Mouse (Mus musculus): ENCODE results near the gene Unc93a.
"Not testable (repeated sequence)": the region's sequence is repeated elsewhere in the genome, so short reads cannot be mapped to it uniquely, and the experiment has no call there.

DNA sequence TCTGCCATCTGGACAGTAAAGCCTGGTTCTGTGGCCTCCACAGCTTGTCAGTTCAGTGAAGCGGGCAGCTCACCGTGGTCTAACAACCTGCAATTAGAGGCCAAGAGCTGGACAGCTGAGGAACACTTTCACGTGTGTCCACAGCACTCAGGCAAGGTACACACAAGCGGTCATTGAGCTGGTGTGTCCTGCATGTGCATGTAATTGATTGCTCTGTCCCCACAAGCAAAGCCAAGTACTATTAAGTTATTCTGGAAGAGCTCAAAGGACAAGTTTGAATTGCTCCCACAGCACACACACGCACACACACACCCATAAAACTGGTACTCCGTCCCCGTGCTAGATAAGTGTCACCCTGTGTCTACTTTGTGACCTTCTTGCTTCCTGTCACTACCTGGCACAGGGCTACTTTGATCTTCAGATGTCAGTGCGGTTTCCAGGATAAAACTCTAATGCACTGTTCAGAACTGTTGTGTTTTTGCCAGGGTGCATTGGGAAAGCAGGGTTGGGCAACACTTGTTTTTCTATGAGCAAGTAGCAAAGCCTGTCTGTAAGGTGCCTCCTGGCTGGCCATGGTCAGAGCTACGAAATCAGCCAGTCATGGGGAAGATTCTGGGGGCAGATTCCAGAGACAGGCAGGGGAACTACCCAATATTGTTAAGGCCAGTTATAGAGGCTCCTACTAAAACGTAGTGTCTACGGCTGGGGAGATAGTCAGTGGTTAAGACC lies 1.7 kb downstream of the Unc93a start:
- not testable (repeated sequence) for TF ChIP-seq POLR2A (IDR thresholded peaks at IDR 0.05; ENCODE audit: insufficient read length, low read depth); E2F4 (IDR thresholded peaks at IDR 0.05; ENCODE audit: insufficient read depth); MYOD1 (IDR thresholded peaks at IDR 0.05; ENCODE audit: control insufficient read depth in 1 of 3, insufficient read length in 2 of 3, low read depth in 2 of 3); MAX (IDR thresholded peaks at IDR 0.05; ENCODE audit: low read depth); USF1 (IDR thresholded peaks at IDR 0.05; ENCODE audit: low read depth); POLR2AphosphoS2 (IDR thresholded peaks at IDR 0.05; ENCODE audit: insufficient read length, low read depth); REST (IDR thresholded peaks at IDR 0.05; ENCODE audit: insufficient read depth, insufficient read length)
